Mouse (Mus musculus): ENCODE results near the gene Acer1. TPM values are rescaled to one million over a fixed set of nuclear protein-coding genes. Genes with fewer than 3 reads are reported as not detected.
"Not testable (repeated sequence)": the region's sequence is repeated elsewhere in the genome, so short reads cannot be mapped to it uniquely, and the experiment has no call there.

The Acer1 gene
- polyA plus RNA-seq, 1 experiment from 2014 or later = not detected

DNA sequence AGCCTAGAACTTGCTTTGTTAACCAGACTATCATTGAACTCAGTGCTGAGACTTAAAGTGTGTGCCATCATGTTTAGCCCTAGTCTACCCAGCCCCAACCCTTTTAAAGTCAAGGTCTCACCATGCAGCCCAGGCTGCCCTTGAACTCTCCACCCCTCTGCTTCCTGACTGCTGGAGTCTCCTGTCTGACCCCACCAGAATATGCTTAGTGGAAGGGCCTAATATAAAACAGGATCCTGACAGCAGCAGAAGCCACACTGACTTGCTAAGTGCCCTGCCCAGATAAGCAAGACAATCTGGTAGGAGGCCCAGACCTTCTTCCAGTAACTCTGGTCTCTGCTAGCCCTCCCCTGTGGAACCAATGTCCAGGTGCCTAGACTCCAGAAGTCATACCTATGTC lies 52.8 kb downstream of the Acer1 start:
- Histone ChIP-seq H3K9me3 (ENCODE audit: control insufficient read depth, low read length) (no peaks in the 10 kb centered on the region), H3K36me3 (ENCODE audit: control insufficient read depth, insufficient read depth, low read length) (peaks cover 5% of the 10 kb centered on the region; the same call in 1 of the 2 replicates), H3K27ac (replicated peaks; ENCODE audit: low read depth, low read length) (no peak overlapping the region), H3K9ac (ENCODE audit: low read length) (no peak overlapping the region), H3K4me2 (ENCODE audit: low read depth, severe bottlenecking) (no peak overlapping the region), H3K4me1 (ENCODE audit: control insufficient read depth, insufficient read depth, low read length) (peaks cover 6% of the 10 kb centered on the region), H3K27me3 (ENCODE audit: control insufficient read depth, insufficient read depth, low read length) (no peaks in the 10 kb centered on the region), H3K4me3 (ENCODE audit: low read depth, low read length) (no peak overlapping the region)
- ATAC-seq (ENCODE audit: insufficient number of reproducible peaks, low FRiP score, low TSS enrichment, low read depth) (no peak), DNase-seq (ENCODE audit: low spot score) (no peak)

DNA sequence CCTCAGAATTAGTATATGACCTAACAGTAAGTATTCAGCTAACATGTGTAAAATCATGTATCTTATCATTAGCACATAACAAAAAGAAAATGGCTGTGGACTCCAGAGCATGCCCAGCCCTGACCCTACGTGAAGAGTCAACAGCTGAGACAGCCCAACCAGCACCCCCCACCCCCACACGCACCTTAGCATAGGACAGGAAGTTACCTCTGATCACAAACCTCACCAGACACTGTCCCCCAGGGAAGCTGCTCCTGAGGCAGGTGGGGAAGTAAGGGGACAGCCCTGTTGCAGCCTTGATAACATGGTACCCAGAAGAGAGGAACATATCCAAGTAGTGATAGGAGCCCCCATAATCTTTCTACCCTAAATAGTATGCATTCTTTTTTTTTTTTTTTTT lies 55.9 kb downstream of the Acer1 start:
- Histone ChIP-seq H3K9me3 (ENCODE audit: control insufficient read depth, low read length) (no peaks in the 10 kb centered on the region), H3K4me1 (ENCODE audit: control insufficient read depth, insufficient read depth, low read length) (no peaks in the 10 kb centered on the region), H3K36me3 (ENCODE audit: control insufficient read depth, insufficient read depth, low read length) (peaks cover 6% of the 10 kb centered on the region), H3K27ac (replicated peaks; ENCODE audit: low read depth, low read length) (no peak overlapping the region), H3K27me3 (ENCODE audit: control insufficient read depth, insufficient read depth, low read length) (no peaks in the 10 kb centered on the region), H3K4me2 (ENCODE audit: low read depth, severe bottlenecking) (no peak overlapping the region), H3K4me3 (ENCODE audit: low read depth, low read length) (no peak overlapping the region), H3K9ac (ENCODE audit: low read length) (no peak overlapping the region)
- DNase-seq (ENCODE audit: low spot score) = no peak
- 94% methylated on average over 2 of the region's 2 CpGs for WGBS
- no peak for ATAC-seq (ENCODE audit: insufficient number of reproducible peaks, low FRiP score, low TSS enrichment, low read depth)

DNA sequence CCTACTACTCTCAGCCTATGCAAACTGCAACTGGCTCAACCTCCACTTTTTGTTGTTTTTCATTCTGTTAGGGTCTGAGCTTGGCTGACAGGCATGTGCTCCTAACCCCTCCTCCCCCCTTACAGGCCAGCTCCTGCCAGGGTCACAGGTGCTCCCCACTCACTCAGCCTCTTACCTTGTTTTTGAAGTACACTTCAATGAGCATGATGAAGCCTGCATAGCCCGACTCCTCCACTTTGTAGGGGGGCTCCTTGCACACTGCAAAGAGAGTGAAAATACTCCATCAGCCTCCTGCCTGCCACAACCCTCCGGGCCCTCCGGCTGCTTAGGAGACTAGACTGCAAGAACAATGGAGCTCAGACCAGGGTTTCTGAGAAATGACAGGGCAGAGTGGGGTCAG lies 62.2 kb downstream of the Acer1 start:
- DNase-seq (ENCODE audit: low spot score) (no peak), ATAC-seq (ENCODE audit: insufficient number of reproducible peaks, low FRiP score, low TSS enrichment, low read depth) (no peak)
- Histone ChIP-seq H3K4me1 (ENCODE audit: control insufficient read depth, insufficient read depth, low read length) (no peaks in the 10 kb centered on the region), H3K4me2 (ENCODE audit: low read depth, severe bottlenecking) (no peak overlapping the region), H3K9me3 (ENCODE audit: control insufficient read depth, low read length) (no peaks in the 10 kb centered on the region), H3K9ac (ENCODE audit: low read length) (no peak overlapping the region), H3K27me3 (ENCODE audit: control insufficient read depth, insufficient read depth, low read length) (no peaks in the 10 kb centered on the region), H3K27ac (replicated peaks; ENCODE audit: low read depth, low read length) (no peak overlapping the region), H3K36me3 (ENCODE audit: control insufficient read depth, insufficient read depth, low read length) (peaks cover 21% of the 10 kb centered on the region), H3K4me3 (ENCODE audit: low read depth, low read length) (no peak overlapping the region)
- 91% methylated on average over 3 of the region's 3 CpGs for WGBS

DNA sequence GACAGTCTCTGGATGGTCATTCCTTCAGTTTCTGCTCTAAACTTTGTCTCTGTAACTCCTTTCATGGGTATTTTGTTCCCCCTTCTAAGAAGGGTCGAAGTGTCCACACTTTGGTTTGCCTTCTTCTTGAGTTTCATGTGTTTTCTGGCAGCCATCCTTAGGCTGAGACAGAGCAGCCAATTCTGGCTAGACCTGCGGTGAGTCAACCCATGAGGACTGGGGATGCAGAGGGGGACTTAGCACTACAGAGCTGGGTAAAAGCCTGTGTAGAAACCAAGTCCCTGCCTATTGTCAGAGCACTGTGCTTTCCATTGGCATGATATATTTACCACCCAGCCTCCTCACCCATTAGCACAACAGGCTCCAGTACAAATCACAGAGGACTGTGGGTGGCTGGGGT lies 64.8 kb downstream of the Acer1 start:
- 96% methylated on average over 2 of the region's 2 CpGs for WGBS
- Histone ChIP-seq H3K27me3 (ENCODE audit: control insufficient read depth, insufficient read depth, low read length) (no peaks in the 10 kb centered on the region), H3K9me3 (ENCODE audit: control insufficient read depth, low read length) (no peaks in the 10 kb centered on the region), H3K4me2 (ENCODE audit: low read depth, severe bottlenecking) (no peak overlapping the region), H3K9ac (ENCODE audit: low read length) (no peak overlapping the region), H3K4me3 (ENCODE audit: low read depth, low read length) (no peak overlapping the region), H3K4me1 (ENCODE audit: control insufficient read depth, insufficient read depth, low read length) (no peaks in the 10 kb centered on the region), H3K27ac (replicated peaks; ENCODE audit: low read depth, low read length) (no peak overlapping the region), H3K36me3 (ENCODE audit: control insufficient read depth, insufficient read depth, low read length) (peaks cover 20% of the 10 kb centered on the region)
- ATAC-seq (ENCODE audit: insufficient number of reproducible peaks, low FRiP score, low TSS enrichment, low read depth) (no peak), DNase-seq (ENCODE audit: low spot score) (no peak)

DNA sequence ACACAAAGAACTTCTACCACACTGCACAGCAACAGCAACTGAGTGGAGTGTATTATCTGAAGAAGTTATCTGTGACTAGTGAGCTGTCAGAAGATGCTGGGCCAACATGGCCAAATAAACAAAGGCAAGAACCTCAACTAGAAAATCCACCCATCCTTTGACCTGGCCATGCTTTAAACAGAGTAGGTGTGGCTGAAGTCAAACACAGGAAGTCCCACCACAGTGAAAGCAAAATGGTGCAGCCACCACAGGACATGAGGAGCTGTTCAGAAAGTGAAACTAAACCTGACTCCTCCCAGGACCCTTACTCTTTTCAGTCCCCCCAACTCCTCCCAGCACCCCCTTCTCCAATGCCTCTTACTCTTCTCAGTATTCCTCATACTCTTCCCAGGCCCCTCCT lies 68.5 kb downstream of the Acer1 start:
- Histone ChIP-seq H3K4me2 (ENCODE audit: low read depth, severe bottlenecking) (no peak overlapping the region), H3K27me3 (ENCODE audit: control insufficient read depth, insufficient read depth, low read length) (no peaks in the 10 kb centered on the region), H3K27ac (replicated peaks; ENCODE audit: low read depth, low read length) (no peak overlapping the region), H3K9me3 (ENCODE audit: control insufficient read depth, low read length) (no peaks in the 10 kb centered on the region), H3K4me1 (ENCODE audit: control insufficient read depth, insufficient read depth, low read length) (no peaks in the 10 kb centered on the region), H3K36me3 (ENCODE audit: control insufficient read depth, insufficient read depth, low read length) (peaks cover 17% of the 10 kb centered on the region), H3K9ac (ENCODE audit: low read length) (no peak overlapping the region), H3K4me3 (ENCODE audit: low read depth, low read length) (no peak overlapping the region)
- DNase-seq (ENCODE audit: low spot score) (no peak), ATAC-seq (ENCODE audit: insufficient number of reproducible peaks, low FRiP score, low TSS enrichment, low read depth) (no peak)

DNA sequence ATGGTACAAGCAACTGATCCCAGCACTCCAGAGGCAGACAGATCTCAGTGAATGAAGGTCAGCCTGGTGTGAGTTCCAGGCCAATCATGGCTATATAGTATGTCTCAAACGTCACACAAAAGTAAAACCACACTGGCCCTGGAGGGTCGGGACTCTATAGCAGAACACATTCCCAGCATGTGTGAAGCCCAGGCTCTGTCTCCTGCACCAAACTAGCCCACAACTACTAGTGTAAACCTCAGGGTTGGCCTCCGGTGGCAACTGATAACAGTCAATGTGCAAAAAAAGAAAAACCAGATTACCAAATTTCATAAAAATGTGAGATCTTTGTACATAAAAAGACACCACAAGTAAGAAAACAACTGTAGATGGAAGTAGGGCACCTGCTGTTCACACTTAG lies 68.9 kb downstream of the Acer1 start:
- no peak for DNase-seq (ENCODE audit: low spot score)
- WGBS = 94% methylated on average over 3 of the region's 3 CpGs
- no peak overlapping the region for H3K9ac ChIP-seq (ENCODE audit: low read length)
- no peak overlapping the region for H3K4me3 ChIP-seq (ENCODE audit: low read depth, low read length)
- ATAC-seq (ENCODE audit: insufficient number of reproducible peaks, low FRiP score, low TSS enrichment, low read depth) = no peak
- no peak overlapping the region for H3K4me2 ChIP-seq (ENCODE audit: low read depth, severe bottlenecking)
- peaks cover 17% of the 10 kb centered on the region for H3K36me3 ChIP-seq (ENCODE audit: control insufficient read depth, insufficient read depth, low read length)
- no peaks in the 10 kb centered on the region for H3K4me1 ChIP-seq (ENCODE audit: control insufficient read depth, insufficient read depth, low read length)
- H3K9me3 ChIP-seq (ENCODE audit: control insufficient read depth, low read length) = no peaks in the 10 kb centered on the region
- no peaks in the 10 kb centered on the region for H3K27me3 ChIP-seq (ENCODE audit: control insufficient read depth, insufficient read depth, low read length)
- no peak overlapping the region for H3K27ac ChIP-seq (replicated peaks; ENCODE audit: low read depth, low read length)

DNA sequence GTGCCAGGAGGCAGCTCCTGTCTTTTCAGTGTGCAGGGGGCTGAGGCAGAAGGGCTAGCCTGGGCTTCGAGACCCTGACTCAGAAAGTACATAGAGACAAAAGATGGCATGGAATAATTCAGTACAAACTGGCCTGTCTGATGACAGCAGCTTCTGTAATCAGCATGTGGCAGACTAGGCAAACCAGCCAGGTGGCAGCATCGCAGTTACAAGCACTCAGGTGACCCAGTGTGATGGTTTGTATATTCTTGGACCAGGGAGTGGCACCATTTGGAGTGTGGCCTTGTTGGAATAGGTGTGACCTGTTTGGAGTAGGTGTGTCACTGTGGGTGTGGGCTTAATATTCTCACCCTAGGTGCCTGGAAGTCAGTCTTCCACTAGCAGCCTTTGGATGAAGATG lies 72.2 kb downstream of the Acer1 start:
- DNase-seq (ENCODE audit: low spot score); ATAC-seq (ENCODE audit: insufficient number of reproducible peaks, low FRiP score, low TSS enrichment, low read depth); H3K4me2 ChIP-seq (ENCODE audit: low read depth, severe bottlenecking); H3K9ac ChIP-seq (ENCODE audit: low read length); H3K4me1 ChIP-seq (ENCODE audit: control insufficient read depth, insufficient read depth, low read length); H3K9me3 ChIP-seq (ENCODE audit: control insufficient read depth, low read length); H3K27ac ChIP-seq (replicated peaks; ENCODE audit: low read depth, low read length); H3K4me3 ChIP-seq (ENCODE audit: low read depth, low read length); H3K27me3 ChIP-seq (ENCODE audit: control insufficient read depth, insufficient read depth, low read length): not testable (repeated sequence)
- WGBS = 95% methylated on average over 2 of the region's 2 CpGs
- H3K36me3 ChIP-seq (ENCODE audit: control insufficient read depth, insufficient read depth, low read length) = peaks cover 19% of the 10 kb centered on the region

DNA sequence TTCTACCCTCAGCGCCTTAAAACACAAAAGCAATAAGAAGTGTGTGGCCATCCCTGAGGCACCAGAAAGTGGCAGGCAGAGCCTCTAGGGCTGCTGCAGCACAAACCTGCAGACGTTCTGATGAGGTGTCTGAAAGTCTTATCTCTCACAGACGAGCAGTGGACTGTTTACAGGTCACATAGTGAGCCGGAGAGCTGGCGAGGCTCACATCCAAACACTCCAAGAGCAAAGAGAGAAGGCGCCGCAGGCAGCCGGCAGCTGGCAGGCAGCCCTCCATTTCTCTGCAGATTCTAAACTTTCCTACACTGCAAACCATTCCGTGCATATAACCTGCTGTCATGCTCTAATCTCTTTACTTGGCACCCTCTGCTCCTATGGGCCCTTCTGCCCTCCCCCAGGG lies 74.0 kb downstream of the Acer1 start:
- DNase-seq (ENCODE audit: low spot score) (no peak), ATAC-seq (ENCODE audit: insufficient number of reproducible peaks, low FRiP score, low TSS enrichment, low read depth) (no peak)
- Histone ChIP-seq H3K9ac (ENCODE audit: low read length) (no peak overlapping the region), H3K4me1 (ENCODE audit: control insufficient read depth, insufficient read depth, low read length) (no peaks in the 10 kb centered on the region), H3K4me3 (ENCODE audit: low read depth, low read length) (no peak overlapping the region), H3K27ac (replicated peaks; ENCODE audit: low read depth, low read length) (no peak overlapping the region), H3K27me3 (ENCODE audit: control insufficient read depth, insufficient read depth, low read length) (no peaks in the 10 kb centered on the region), H3K9me3 (ENCODE audit: control insufficient read depth, low read length) (no peaks in the 10 kb centered on the region), H3K36me3 (ENCODE audit: control insufficient read depth, insufficient read depth, low read length) (peaks cover 24% of the 10 kb centered on the region), H3K4me2 (ENCODE audit: low read depth, severe bottlenecking) (no peak overlapping the region)
- 76% methylated on average over 9 of the region's 9 CpGs for WGBS

DNA sequence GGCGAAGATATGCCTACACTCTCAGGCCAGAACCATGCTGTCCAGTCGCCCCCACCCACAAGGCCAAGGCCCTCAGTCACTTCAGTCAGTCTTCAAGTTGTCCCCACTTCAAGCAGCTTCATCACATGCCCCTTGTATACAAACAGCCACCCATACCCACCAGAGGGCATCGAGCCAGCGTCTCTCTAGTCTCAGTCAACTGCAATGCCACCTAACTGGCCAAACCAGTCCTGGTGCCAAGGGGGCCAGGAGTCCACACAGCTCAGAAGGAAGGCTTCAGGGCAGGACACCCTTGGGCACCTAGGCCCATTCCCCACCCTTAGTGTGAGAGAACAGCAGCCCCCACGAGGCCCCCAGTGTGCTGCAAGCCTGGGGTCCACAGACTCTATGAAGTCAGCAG lies 74.8 kb downstream of the Acer1 start:
- Histone ChIP-seq H3K4me1 (ENCODE audit: control insufficient read depth, insufficient read depth, low read length) (no peaks in the 10 kb centered on the region), H3K27ac (replicated peaks; ENCODE audit: low read depth, low read length) (no peak overlapping the region), H3K4me3 (ENCODE audit: low read depth, low read length) (no peak overlapping the region), H3K9ac (ENCODE audit: low read length) (no peak overlapping the region), H3K36me3 (ENCODE audit: control insufficient read depth, insufficient read depth, low read length) (peaks cover 27% of the 10 kb centered on the region), H3K27me3 (ENCODE audit: control insufficient read depth, insufficient read depth, low read length) (no peaks in the 10 kb centered on the region), H3K4me2 (ENCODE audit: low read depth, severe bottlenecking) (no peak overlapping the region), H3K9me3 (ENCODE audit: control insufficient read depth, low read length) (no peaks in the 10 kb centered on the region)
- WGBS = 86% methylated on average over 5 of the region's 5 CpGs
- DNase-seq (ENCODE audit: low spot score) = no peak
- ATAC-seq (ENCODE audit: insufficient number of reproducible peaks, low FRiP score, low TSS enrichment, low read depth) = no peak
